Comparison of ENCODE assay signal across 16 mouse cellular contexts in genomic region chr5:150598202-150599119, GRCm38 (mm10). TPM values are rescaled to one million over a fixed set of nuclear protein-coding genes. Genes with fewer than 3 reads are reported as not detected.
A peak's percentile ranks its signal among the peaks of the same experiment; 100 is the strongest.
DNase-seq lines count a peak whose midpoint lies in the region; ATAC-seq and TF ChIP-seq lines count a peak whose summit lies in the region.
"Had no signal": no experiment of that assay in that cellular context is flagged by ENCODE, and none has a peak within 500 bp of the region (broad histone marks: within the 10 kb centered on the region; RNA-seq: fewer than 3 reads in every experiment).

No protein-coding gene starts in this region.

- intact Hi-C loops in gastrocnemius, adult 2 months (cut with DNase I) = no loop called here

- H3K4me1 ChIP-seq in heart, embryonic 16.5 days (ENCODE audit: control insufficient read depth, insufficient read depth, low read length) = no peaks in the 10 kb centered on the region; the same call in 1 of the 2 replicates
- peaks cover 34% of the 10 kb centered on the region for H3K4me1 ChIP-seq in heart, embryonic 10.5 days
- H3K4me1 ChIP-seq in intestine, embryonic 16.5 days (ENCODE audit: control insufficient read depth, insufficient read depth, low read length) = peaks cover 5% of the 10 kb centered on the region

- no peaks in the 10 kb centered on the region for H3K9me3 ChIP-seq in heart, embryonic 16.5 days (replicated peaks; ENCODE audit: control insufficient read depth, low read length)
- no peaks in the 10 kb centered on the region for H3K9me3 ChIP-seq in heart, embryonic 10.5 days
- no peaks in the 10 kb centered on the region for H3K9me3 ChIP-seq in intestine, embryonic 16.5 days (ENCODE audit: control insufficient read depth, low read length)
- H3K9me3 ChIP-seq: embryonic facial prominence, embryonic 12.5 days; hindbrain, embryonic 12.5 days had no signal

- TF ChIP-seq CTCF in gastrocnemius, adult 2 months (IDR thresholded peaks at IDR 0.05) = no peak

- no peak overlapping the region for H3K9ac ChIP-seq in heart, embryonic 16.5 days (ENCODE audit: low read length)
- no peak overlapping the region for H3K9ac ChIP-seq in intestine, embryonic 16.5 days (ENCODE audit: low read depth, low read length)
- H3K9ac ChIP-seq: embryonic facial prominence, embryonic 12.5 days; hindbrain, embryonic 12.5 days had no signal

- no peaks in the 10 kb centered on the region for H3K36me3 ChIP-seq in heart, embryonic 16.5 days (ENCODE audit: control insufficient read depth, insufficient read depth)
- H3K36me3 ChIP-seq in heart, embryonic 10.5 days = 0 out of 2 replicates have a peak, but pooled peaks cover 3% of the 10 kb centered on the region
- H3K36me3 ChIP-seq in intestine, embryonic 16.5 days (ENCODE audit: control insufficient read depth, insufficient read depth, low read length) = no peaks in the 10 kb centered on the region
- H3K36me3 ChIP-seq in splenic B cell, adult 2 months (ENCODE audit: control insufficient read depth, insufficient read depth, low read length, poor library complexity, severe bottlenecking) = no peaks in the 10 kb centered on the region
- H3K36me3 ChIP-seq: embryonic facial prominence, embryonic 12.5 days; hindbrain, embryonic 12.5 days had no signal

- no peak for ATAC-seq in heart, embryonic 16.5 days (replicated peaks; ENCODE audit: extremely low read depth, insufficient read depth, low FRiP score)
- peak; percentile 43; the same call in 1 of the 2 replicates for ATAC-seq in intestine, embryonic 16.5 days

- 0 out of 2 replicates have a peak overlapping the region, but pooled peaks have one; percentile 5 for H3K4me2 ChIP-seq in heart, embryonic 16.5 days (ENCODE audit: low read depth, low read length)
- no peak overlapping the region for H3K4me2 ChIP-seq in intestine, embryonic 16.5 days (ENCODE audit: low read depth, low read length)
- H3K4me2 ChIP-seq: embryonic facial prominence, embryonic 12.5 days; heart, embryonic 11.5 days; hindbrain, embryonic 12.5 days had no signal

- no peak overlapping the region for H3K27ac ChIP-seq in heart, embryonic 16.5 days (ENCODE audit: low read length)
- no peak overlapping the region for H3K27ac ChIP-seq in heart, embryonic 10.5 days
- no peak overlapping the region for H3K27ac ChIP-seq in intestine, embryonic 16.5 days (ENCODE audit: low read length)
- H3K27ac ChIP-seq in gastrocnemius, adult 2 months = no peak overlapping the region
- H3K27ac ChIP-seq: embryonic facial prominence, embryonic 12.5 days; hindbrain, embryonic 12.5 days had no signal

- no peak for DNase-seq in heart, embryonic 10.5 days (ENCODE audit: low spot score)
- DNase-seq in R1 (ENCODE audit: low read depth, low spot score) = peak; percentile 39
- peak; percentile 22 for DNase-seq in splenic B cell, adult 2 months (ENCODE audit: low read depth, low spot score)
- no peak for DNase-seq in retina, embryonic 14.5 days (ENCODE audit: low spot score)
- no peak for DNase-seq in frontal cortex, postnatal 14 days (ENCODE audit: low spot score in 2 of 2)
- no peak for DNase-seq in gastrocnemius, adult 2 months
- DNase-seq: adrenal gland, postnatal 14 days; cerebellum, adult 18-20 months; left cerebral cortex, postnatal 4 days; lung, postnatal 4 days; right cerebral cortex, adult 18-20 months had no signal

- no peaks in the 10 kb centered on the region for H3K27me3 ChIP-seq in heart, embryonic 16.5 days (ENCODE audit: control insufficient read depth, insufficient read depth, low read length)
- H3K27me3 ChIP-seq in heart, embryonic 10.5 days (ENCODE audit: insufficient read depth, poor library complexity, severe bottlenecking) = peaks cover 34% of the 10 kb centered on the region
- H3K27me3 ChIP-seq in intestine, embryonic 16.5 days (replicated peaks; ENCODE audit: control insufficient read depth, insufficient read depth, low read length) = no peaks in the 10 kb centered on the region
- H3K27me3 ChIP-seq in splenic B cell, adult 2 months (ENCODE audit: control insufficient read depth, insufficient read depth, low read length, poor library complexity, severe bottlenecking) = no peaks in the 10 kb centered on the region

- H3K4me3 ChIP-seq in heart, embryonic 16.5 days (ENCODE audit: low read length) = no peak overlapping the region
- no peak overlapping the region for H3K4me3 ChIP-seq in heart, embryonic 10.5 days
- no peak overlapping the region for H3K4me3 ChIP-seq in intestine, embryonic 16.5 days (ENCODE audit: low read length)
- no peak overlapping the region for H3K4me3 ChIP-seq in gastrocnemius, adult 2 months
- H3K4me3 ChIP-seq: embryonic facial prominence, embryonic 12.5 days; hindbrain, embryonic 12.5 days had no signal

- WGBS in heart, embryonic 16.5 days = 58% methylated on average over 21 of the region's 21 CpGs
- WGBS in heart, embryonic 10.5 days = 47% methylated on average over 21 of the region's 21 CpGs
- WGBS in intestine, embryonic 16.5 days = 54% methylated on average over 21 of the region's 21 CpGs

RNA-seq across cellular contexts. Expression of gene N4bp2l1, which starts 1.5 kb away (rescaled TPM):
- 5.4 and 9.6 TPM in 2 replicates for polyA plus RNA-seq in heart, embryonic 16.5 days (2015; fragmentation: Nextera tagmentation; extraction: Ambion mirVana)
- 2.0 and 2.2 TPM in 2 replicates for polyA plus RNA-seq in heart, embryonic 10.5 days (2016; fragmentation: Nextera tagmentation; extraction: Ambion mirVana)
- polyA plus RNA-seq in intestine, embryonic 16.5 days (2015; fragmentation: Nextera tagmentation; extraction: Ambion mirVana) = 5.7 and 6.2 TPM in 2 replicates
- 1 to 10 TPM; 3.0 to 3.8 TPM for total RNA-seq in gastrocnemius, adult 2 months (2021)

Comparison
In these comparisons a context has a peak if more than half of its experiments do, and no peak if none do; other contexts are left out.
1. DNase-seq: peak in R1 (single experiment) and splenic B cell, adult 2 months (single experiment); none in heart, embryonic 10.5 days (single experiment), retina, embryonic 14.5 days (single experiment), frontal cortex, postnatal 14 days (0 of 2) and gastrocnemius, adult 2 months (single experiment).